Mouse (Mus musculus) forebrain, embryonic 12.5 days (tissue): ENCODE results near the gene Pmpca. TPM values are rescaled to one million over a fixed set of nuclear protein-coding genes. Genes with fewer than 3 reads are reported as not detected.

Source experiments
- ATAC-seq: fragments of 200-750 bp; cut with Nextera tagmentation; 2 replicates; pipeline ENCODE4 v1.8.0; 2017; ENCODE audit warnings: moderate TSS enrichment; ENCODE audit not compliant: low FRiP score
- H3K27ac ChIP-seq: fragments of 300-500 bp; sonication (generic); 2 replicates; pipeline ENCODE4 v1.5.1; 2016; ENCODE audit warnings: mild to moderate bottlenecking
- H3K27me3 ChIP-seq: fragments of 300-500 bp; sonication (generic); 2 replicates; pipeline ENCODE4 v1.6.1; 2016; ENCODE audit warnings: mild to moderate bottlenecking
- H3K36me3 ChIP-seq: fragments of 300-500 bp; sonication (generic); replicated peaks from 2 replicates; pipeline ENCODE4 v1.6.1; 2016; ENCODE audit warnings: mild to moderate bottlenecking
- H3K4me1 ChIP-seq: fragments of 300-500 bp; sonication (generic); 2 replicates; pipeline ENCODE4 v1.6.1; 2016
- H3K4me2 ChIP-seq: fragments of 300-500 bp; sonication (generic); 2 replicates; pipeline ENCODE4 v1.6.1; 2016; ENCODE audit warnings: mild to moderate bottlenecking, moderate library complexity
- H3K4me3 ChIP-seq: fragments of 300-500 bp; sonication (generic); replicated peaks from 2 replicates; pipeline ENCODE4 v1.5.1; 2016; ENCODE audit warnings: mild to moderate bottlenecking
- H3K9ac ChIP-seq: fragments of 300-500 bp; sonication (generic); 2 replicates; pipeline ENCODE4 v1.6.1; 2016; ENCODE audit warnings: mild to moderate bottlenecking
- H3K9me3 ChIP-seq: fragments of 300-500 bp; sonication (generic); 2 replicates; pipeline ENCODE4 v1.6.1; 2016
- WGBS: fragments of 180-500 bp; shearing (Covaris S2); methylation state at CpG from one replicate; pipeline ENCODE4 v1.1.7; 2016; 5-methylcytosine and 5-hydroxymethylcytosine counted together
- polyA plus RNA-seq: library from polyadenylated mRNA; unstranded; fragments of >200 nt; fragmentation: Nextera tagmentation; extraction: Ambion mirVana; gene quantifications from 2 replicates; pipeline ENCODE4 v1.2.1, GENCODE M21; 2016

Pmpca gene
- polyA plus RNA-seq, 1 experiment from 2014 or later = 123 TPM

DNA sequence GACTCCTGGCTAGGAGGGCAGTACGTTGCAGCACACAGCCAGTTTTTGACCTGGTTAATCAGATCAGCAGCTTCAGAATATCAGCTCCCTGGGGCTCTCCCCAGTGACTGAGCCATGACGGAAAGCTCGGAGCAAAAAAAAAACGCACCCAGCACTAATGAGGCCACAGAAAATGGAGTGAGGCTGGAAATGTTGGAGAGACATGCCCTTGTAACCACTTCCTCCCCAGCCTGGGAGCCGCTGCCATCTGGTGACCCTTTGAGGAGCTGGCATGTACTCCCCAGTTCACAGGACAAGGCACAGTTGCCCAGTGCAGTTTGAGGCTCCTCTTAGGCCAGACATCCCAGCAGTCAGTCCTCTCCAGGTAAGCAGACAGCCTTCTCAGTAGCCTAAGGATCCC is 21.0 kb downstream of the Pmpca start:
- Histone ChIP-seq H3K27ac (no peak overlapping the region), H3K9ac (no peak overlapping the region), H3K4me3 (no peak overlapping the region), H3K36me3 (peaks cover 59% of the 10 kb centered on the region), H3K9me3 (no peaks in the 10 kb centered on the region), H3K4me1 (peaks cover 39% of the 10 kb centered on the region), H3K4me2 (no peak overlapping the region), H3K27me3 (no peaks in the 10 kb centered on the region)
- 74% methylated on average over 5 of the region's 5 CpGs for WGBS
- ATAC-seq = no peak

DNA sequence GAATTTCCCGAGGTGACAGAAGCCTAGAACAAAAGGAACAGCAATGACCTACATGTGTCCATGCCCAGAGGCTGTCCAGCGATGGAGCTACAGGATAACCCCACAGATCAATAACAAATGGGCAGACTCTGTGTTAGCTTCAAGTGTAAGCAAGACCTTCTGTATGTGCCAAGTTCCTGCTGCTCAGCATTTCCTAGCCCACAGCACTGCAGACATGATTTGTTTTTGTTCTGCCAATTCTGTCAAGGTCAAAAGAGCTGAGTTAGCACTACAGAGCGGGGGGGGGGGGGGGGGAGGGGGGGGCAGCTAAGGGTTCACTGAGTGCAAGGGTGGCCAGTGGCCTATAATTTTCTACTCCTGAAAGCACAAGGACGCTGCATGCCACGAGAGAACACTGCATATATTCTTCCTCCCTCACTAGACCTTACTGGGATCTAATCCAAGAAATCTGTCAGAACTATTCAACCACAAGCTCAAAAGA is 21.8 kb downstream of the Pmpca start:
- Histone ChIP-seq H3K9me3 (no peaks in the 10 kb centered on the region), H3K4me3 (no peak overlapping the region), H3K4me1 (peaks cover 30% of the 10 kb centered on the region), H3K9ac (no peak overlapping the region), H3K27ac (no peak overlapping the region), H3K36me3 (peaks cover 65% of the 10 kb centered on the region), H3K27me3 (no peaks in the 10 kb centered on the region), H3K4me2 (no peak overlapping the region)
- whole genome bisulfite sequencing = 81% methylated on average over 4 of the region's 5 CpGs
- no peak for ATAC-seq

DNA sequence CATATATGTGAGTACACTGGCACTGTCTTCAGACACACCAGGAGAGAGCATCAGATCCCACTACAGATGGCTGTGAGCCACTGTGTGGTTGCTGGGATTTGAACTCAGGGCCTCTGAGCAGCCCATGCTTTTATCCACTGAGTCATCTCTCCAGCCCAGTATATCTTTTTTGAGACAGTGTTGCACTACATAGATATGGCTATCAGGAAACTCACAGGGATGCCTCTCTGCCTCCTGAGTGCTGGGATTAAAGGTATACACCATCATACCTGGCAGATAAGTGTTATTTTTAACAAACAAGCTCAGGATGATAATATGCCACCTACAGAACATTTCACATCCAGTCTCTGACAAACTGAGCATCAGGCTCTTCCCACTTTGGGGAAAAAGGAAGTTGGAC is 27.9 kb downstream of the Pmpca start:
- peaks cover 92% of the 10 kb centered on the region for H3K36me3 ChIP-seq

GRCm38 (mm10) chr2:26418120-26418519 is 29.0 kb downstream of the Pmpca start:
- Histone ChIP-seq H3K4me3 (no peak overlapping the region), H3K9ac (no peak overlapping the region), H3K36me3 (peaks cover 92% of the 10 kb centered on the region), H3K9me3 (no peaks in the 10 kb centered on the region), H3K27me3 (no peaks in the 10 kb centered on the region), H3K4me1 (no peaks in the 10 kb centered on the region), H3K27ac (no peak overlapping the region), H3K4me2 (no peak overlapping the region)
- no peak for ATAC-seq
- WGBS = 88% methylated on average over 1 of the region's 1 CpGs

More for the DNA sequence above, 27.9 kb downstream of the Pmpca start:
- no peak overlapping the region for H3K4me3 ChIP-seq
- H3K9ac ChIP-seq = no peak overlapping the region
- no peak for ATAC-seq
- no peaks in the 10 kb centered on the region for H3K9me3 ChIP-seq
- H3K27ac ChIP-seq = no peak overlapping the region
- H3K27me3 ChIP-seq = no peaks in the 10 kb centered on the region
- no peaks in the 10 kb centered on the region for H3K4me1 ChIP-seq
- H3K4me2 ChIP-seq = no peak overlapping the region

DNA sequence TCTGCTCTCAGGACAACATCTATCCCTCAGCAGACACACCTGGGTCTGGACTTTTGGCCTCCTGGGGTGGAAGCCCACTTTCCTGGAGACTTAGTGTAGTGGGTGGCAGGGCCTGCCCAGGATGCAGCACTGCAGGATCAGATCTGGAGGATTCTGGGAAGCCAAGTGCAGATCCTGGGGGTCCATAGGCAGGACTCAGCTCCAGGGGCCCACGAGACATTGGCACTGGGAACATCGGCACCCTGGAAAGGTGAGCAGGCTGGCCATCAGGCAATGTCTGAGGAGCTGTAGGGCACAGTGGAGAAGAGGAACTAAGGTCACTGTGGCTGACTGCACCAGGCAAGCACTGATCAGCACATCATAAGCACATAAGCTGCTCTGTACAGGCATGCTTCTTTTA is 32.8 kb downstream of the Pmpca start:
- H3K27ac ChIP-seq = no peak overlapping the region
- ATAC-seq = no peak
- WGBS = 98% methylated on average over 2 of the region's 2 CpGs

GRCm38 (mm10) chr2:26423086-26423485 is 33.9 kb downstream of the Pmpca start:
- no peak overlapping the region for H3K4me3 ChIP-seq
- H3K4me2 ChIP-seq = no peak overlapping the region
- ATAC-seq = no peak
- no peaks in the 10 kb centered on the region for H3K27me3 ChIP-seq
- H3K9me3 ChIP-seq = no peaks in the 10 kb centered on the region
- no peak overlapping the region for H3K9ac ChIP-seq
- no peak overlapping the region for H3K27ac ChIP-seq
- H3K36me3 ChIP-seq = peaks cover 97% of the 10 kb centered on the region
- 88% methylated on average over 1 of the region's 1 CpGs for WGBS
- no peaks in the 10 kb centered on the region for H3K4me1 ChIP-seq

More for the DNA sequence above, 32.8 kb downstream of the Pmpca start:
- H3K4me2 ChIP-seq = no peak overlapping the region
- H3K4me3 ChIP-seq = no peak overlapping the region
- no peak overlapping the region for H3K9ac ChIP-seq
- no peaks in the 10 kb centered on the region for H3K4me1 ChIP-seq
- H3K27me3 ChIP-seq = no peaks in the 10 kb centered on the region
- H3K36me3 ChIP-seq = peaks cover 94% of the 10 kb centered on the region
- no peaks in the 10 kb centered on the region for H3K9me3 ChIP-seq

- no peak overlapping the region for H3K9ac ChIP-seq
- H3K27me3 ChIP-seq = no peaks in the 10 kb centered on the region
- no peak overlapping the region for H3K4me2 ChIP-seq
- 92% methylated on average over 2 of the region's 2 CpGs for WGBS
- no peak for ATAC-seq
- H3K4me1 ChIP-seq = no peaks in the 10 kb centered on the region
- no peak overlapping the region for H3K4me3 ChIP-seq
- H3K27ac ChIP-seq = no peak overlapping the region
- peaks cover 98% of the 10 kb centered on the region for H3K36me3 ChIP-seq
- H3K9me3 ChIP-seq = no peaks in the 10 kb centered on the region
These were observed 35.4 kb downstream of the Pmpca start for GRCm38 (mm10) chr2:26424541-26424940.

- Histone ChIP-seq H3K4me2 (no peak overlapping the region), H3K36me3 (peaks cover 92% of the 10 kb centered on the region), H3K27ac (no peak overlapping the region), H3K4me1 (no peaks in the 10 kb centered on the region; the same call in 1 of the 2 replicates), H3K27me3 (no peaks in the 10 kb centered on the region), H3K4me3 (no peak overlapping the region), H3K9ac (no peak overlapping the region), H3K9me3 (no peaks in the 10 kb centered on the region)
- 94% methylated on average over 5 of the region's 5 CpGs for WGBS
- ATAC-seq = no peak
These were observed 40.7 kb downstream of the Pmpca start for GRCm38 (mm10) chr2:26429851-26430250.

DNA sequence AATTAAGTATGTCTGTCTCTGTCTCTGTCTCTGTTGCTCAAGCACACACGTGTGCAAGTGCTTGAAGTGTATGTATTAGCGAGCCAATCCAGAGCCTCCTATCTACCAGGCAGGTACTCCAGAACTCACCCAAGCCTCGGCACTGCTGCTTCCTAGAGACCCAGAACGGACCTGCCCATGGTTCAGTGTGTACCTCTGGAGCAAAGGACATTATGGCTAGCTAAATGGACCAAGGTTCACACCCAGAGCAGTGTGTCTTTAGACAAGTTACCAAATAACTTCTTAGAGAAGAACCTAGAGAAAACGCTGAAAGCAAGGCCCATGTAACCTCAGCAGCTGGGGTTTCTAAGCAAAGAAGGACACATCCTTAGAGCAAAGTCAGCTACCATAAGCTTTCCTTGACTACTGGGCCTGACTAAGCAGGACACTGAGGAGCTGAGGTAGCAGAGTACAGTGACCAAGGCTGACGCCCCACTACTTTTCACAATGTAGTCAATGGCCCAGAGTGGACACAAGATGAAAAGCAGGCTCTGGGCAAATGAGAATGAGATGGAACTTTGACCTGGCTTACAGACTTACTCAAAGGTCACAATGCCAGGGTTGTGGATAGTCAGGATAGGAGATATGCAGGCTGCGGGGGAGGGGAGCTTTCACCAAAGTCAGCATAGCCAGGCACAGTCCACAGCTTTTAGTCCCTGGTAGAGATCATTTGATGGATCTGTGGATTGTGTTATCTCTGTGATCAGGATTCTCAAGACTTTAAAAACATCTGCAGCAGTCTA is 45.8 kb downstream of the Pmpca start:
- ATAC-seq = no peak
- Histone ChIP-seq H3K9me3 (no peaks in the 10 kb centered on the region), H3K4me2 (no peak overlapping the region), H3K4me1 (peaks cover 8% of the 10 kb centered on the region), H3K36me3 (peaks cover 85% of the 10 kb centered on the region), H3K9ac (no peak overlapping the region), H3K27me3 (no peaks in the 10 kb centered on the region), H3K4me3 (no peak overlapping the region), H3K27ac (no peak overlapping the region)
- 90% methylated on average over 7 of the region's 7 CpGs for WGBS

GRCm38 (mm10) chr2:26437221-26437620 is 48.1 kb downstream of the Pmpca start:
- no peak overlapping the region for H3K4me3 ChIP-seq
- WGBS = 73% methylated on average over 4 of the region's 4 CpGs
- no peak overlapping the region; the same call in 1 of the 2 replicates for H3K9ac ChIP-seq

GRCm38 (mm10) chr2:26438373-26438772 is 49.2 kb downstream of the Pmpca start:
- Histone ChIP-seq H3K27me3 (no peaks in the 10 kb centered on the region), H3K36me3 (peaks cover 77% of the 10 kb centered on the region), H3K27ac (no peak overlapping the region), H3K4me1 (peaks cover 15% of the 10 kb centered on the region), H3K4me2 (no peak overlapping the region), H3K9ac (no peak overlapping the region), H3K9me3 (no peaks in the 10 kb centered on the region), H3K4me3 (no peak overlapping the region)
- WGBS = 94% methylated on average over 7 of the region's 7 CpGs
- no peak for ATAC-seq

More at GRCm38 (mm10) chr2:26437221-26437620, 48.1 kb downstream of the Pmpca start:
- H3K4me2 ChIP-seq = no peak overlapping the region
- H3K36me3 ChIP-seq = peaks cover 88% of the 10 kb centered on the region
- no peak for ATAC-seq
- no peak overlapping the region for H3K27ac ChIP-seq
- no peaks in the 10 kb centered on the region for H3K9me3 ChIP-seq
- H3K27me3 ChIP-seq = no peaks in the 10 kb centered on the region
- peaks cover 8% of the 10 kb centered on the region for H3K4me1 ChIP-seq

DNA sequence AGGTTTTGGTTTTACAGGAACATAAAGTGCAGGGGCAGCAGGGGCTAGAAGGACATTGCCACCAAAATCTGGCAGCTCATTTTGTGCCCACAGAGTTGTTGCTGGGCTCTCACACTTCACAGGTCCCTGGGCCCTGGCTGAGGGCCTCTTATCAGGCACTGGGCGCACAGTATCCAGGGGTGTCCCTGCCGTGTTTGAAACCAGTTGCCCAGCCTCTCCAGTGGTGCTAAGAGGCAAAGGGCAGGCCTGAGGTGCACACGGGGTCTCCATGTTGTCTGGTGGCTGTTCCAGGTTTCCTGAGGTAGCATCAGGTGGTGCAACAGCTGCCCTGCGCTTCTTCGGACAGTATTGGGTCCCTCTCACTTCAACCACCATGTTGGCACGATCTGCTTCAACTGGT is 50.5 kb downstream of the Pmpca start:
- Histone ChIP-seq H3K9me3 (no peaks in the 10 kb centered on the region), H3K27me3 (no peaks in the 10 kb centered on the region), H3K27ac (no peak overlapping the region), H3K4me3 (no peak overlapping the region), H3K4me1 (peaks cover 28% of the 10 kb centered on the region), H3K4me2 (no peak overlapping the region), H3K9ac (no peak overlapping the region), H3K36me3 (peaks cover 64% of the 10 kb centered on the region)
- WGBS = 97% methylated on average over 6 of the region's 6 CpGs
- ATAC-seq = no peak

GRCm38 (mm10) chr2:26441261-26441660 is 52.1 kb downstream of the Pmpca start:
- Histone ChIP-seq H3K4me3 (no peak overlapping the region), H3K27me3 (no peaks in the 10 kb centered on the region), H3K4me1 (peaks cover 31% of the 10 kb centered on the region), H3K9me3 (no peaks in the 10 kb centered on the region), H3K9ac (no peak overlapping the region), H3K36me3 (peaks cover 50% of the 10 kb centered on the region), H3K4me2 (no peak overlapping the region), H3K27ac (no peak overlapping the region)
- no peak for ATAC-seq
- WGBS = 97% methylated on average over 4 of the region's 4 CpGs
